Mouse (Mus musculus): ENCODE data around the gene Mms19.

Mms19 gene

GRCm38 (mm10) chr19:41998770-41999548 is 18.0 kb upstream of the Mms19 start:
- DNase-seq (ENCODE audit: low read depth): peak; percentile 67

- DNase-seq (ENCODE audit: low read depth): no peak
These were observed 16.1 kb upstream of the Mms19 start for GRCm38 (mm10) chr19:41997090-41997489.

DNA sequence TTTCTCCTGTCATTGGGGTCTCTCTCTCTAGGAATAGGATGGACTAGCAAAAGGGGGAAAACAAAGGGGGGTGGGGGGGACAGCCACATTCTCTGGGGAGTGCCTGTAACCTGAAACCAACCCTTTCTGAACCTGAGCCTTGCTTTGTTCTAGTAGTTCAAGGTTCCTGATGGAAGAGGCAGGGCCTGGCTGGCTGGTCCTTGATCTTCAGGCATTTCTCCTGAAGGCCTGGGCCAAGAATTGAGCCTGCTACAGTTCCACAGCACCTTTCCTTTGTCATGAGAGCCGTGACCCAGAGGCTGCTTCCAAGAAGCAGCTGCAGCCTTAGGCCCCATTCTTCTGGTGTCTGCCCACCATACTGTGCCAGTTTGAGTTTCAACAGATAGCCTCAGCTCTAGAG is 14.5 kb upstream of the Mms19 start:
- DNase-seq (ENCODE audit: low read depth): no peak

- DNase-seq (ENCODE audit: low read depth): no peak
These were observed 13.1 kb upstream of the Mms19 start for GRCm38 (mm10) chr19:41994023-41994422.

- DNase-seq (ENCODE audit: low read depth): peak; percentile 98
These were observed 12.5 kb upstream of the Mms19 start for GRCm38 (mm10) chr19:41993484-41993883.

GRCm38 (mm10) chr19:41992971-41993370 is 12.0 kb upstream of the Mms19 start:
- no peak for DNase-seq (ENCODE audit: low read depth)

DNA sequence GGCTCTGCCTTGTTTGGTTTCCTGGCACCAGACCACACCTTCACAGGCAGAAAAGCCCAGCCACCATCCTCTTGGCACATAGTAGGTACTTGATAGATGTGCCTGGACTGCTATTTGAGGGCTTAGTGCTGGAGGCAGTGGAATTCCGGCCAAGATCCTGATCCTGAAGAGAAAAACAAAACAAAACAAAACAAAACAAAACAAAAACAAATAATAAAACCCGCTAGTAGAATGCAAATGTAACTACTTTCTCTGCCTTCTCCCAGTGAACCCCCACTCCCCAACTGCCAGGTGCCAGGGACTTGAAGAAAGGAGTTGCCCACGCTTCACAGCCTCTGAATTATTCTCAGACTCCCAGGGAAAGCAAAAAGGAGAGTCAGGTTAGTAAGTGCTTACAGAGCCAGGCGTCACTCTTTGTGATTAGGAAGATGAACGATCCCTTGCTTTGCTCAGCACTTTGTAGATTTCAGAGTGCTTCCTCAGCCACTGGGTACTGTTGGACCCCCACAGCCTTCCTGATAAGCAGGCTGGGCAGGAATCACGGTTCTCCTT is 11.0 kb upstream of the Mms19 start:
- DNase-seq (ENCODE audit: low read depth): no peak

DNA sequence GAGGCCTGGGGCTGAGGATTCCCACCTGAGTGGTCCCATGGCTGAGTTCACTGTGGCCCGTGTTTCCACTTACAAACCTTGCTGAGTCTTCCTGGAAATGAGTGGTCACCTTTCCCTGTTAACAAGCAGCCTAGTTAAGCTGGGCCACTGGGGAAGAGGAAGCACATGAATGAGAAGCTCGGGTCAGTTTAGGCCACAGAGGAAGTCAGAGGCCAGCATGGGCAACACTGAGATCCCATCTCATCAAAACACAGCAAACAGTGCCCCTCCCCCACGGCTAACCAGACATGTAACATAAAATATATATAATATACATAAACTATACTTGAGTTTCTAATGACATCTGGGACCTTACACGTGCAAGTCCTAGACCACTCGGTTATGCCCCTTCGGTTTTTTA is 8.9 kb upstream of the Mms19 start:
- DNase-seq (ENCODE audit: low read depth): no peak

- no peak for DNase-seq (ENCODE audit: low read depth)
These were observed 6.2 kb upstream of the Mms19 start for GRCm38 (mm10) chr19:41987206-41987605.

DNA sequence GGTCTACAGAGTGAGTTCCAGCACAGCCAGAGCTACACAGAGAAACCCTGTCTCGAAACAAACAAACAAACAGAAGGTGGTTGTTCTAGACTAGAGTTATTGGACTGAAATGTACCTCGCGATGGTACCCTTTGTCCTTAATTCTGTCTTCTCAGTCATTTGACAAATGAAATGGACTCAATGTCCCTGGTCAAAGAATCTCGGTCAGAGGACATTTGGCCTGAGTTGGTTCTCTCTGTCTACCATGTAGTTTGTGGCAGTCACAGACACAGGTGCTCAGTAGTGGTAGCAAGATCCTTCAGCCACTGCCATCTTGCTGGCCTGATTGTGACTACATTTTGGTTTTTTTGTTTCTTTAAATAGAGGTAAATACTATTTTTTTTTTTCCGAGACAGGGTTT is 5.0 kb upstream of the Mms19 start:
- no peak for DNase-seq (ENCODE audit: low read depth)

- DNase-seq (ENCODE audit: low read depth): peak; percentile 53
These were observed 1.8 kb upstream of the Mms19 start for GRCm38 (mm10) chr19:41982791-41983150.

- DNase-seq (ENCODE audit: low read depth): peak; percentile 61
These were observed 1.2 kb upstream of the Mms19 start for GRCm38 (mm10) chr19:41981931-41982790.

DNA sequence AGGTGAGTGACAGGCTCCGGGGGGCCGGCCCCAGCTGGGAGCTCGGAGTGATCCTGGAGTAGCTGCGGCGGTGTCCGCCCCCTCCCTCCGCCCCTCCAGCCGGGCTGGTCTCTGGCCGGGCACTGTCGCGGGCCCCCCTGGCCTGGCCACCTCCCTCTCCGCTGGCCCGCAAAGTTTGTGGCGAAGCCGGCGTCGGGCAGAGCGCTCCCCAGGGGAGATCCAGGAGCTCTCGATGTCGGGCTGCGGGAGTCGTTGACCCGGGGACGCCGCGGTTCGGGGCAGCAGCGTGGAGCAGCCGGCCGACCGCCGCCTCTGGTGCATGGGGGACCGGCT is 604 bp upstream of the Mms19 start, which contains the start of gene Ubtd1:
TSS of gene Ubtd1 (plus strand) at position 169 of the 333 bp plus-strand sequence.
- DNase-seq (ENCODE audit: low read depth): no peak

- DNase-seq (ENCODE audit: low read depth): peak; percentile 69
These were observed 537 bp downstream of the Mms19 start for GRCm38 (mm10) chr19:41980422-41980818.

DNA sequence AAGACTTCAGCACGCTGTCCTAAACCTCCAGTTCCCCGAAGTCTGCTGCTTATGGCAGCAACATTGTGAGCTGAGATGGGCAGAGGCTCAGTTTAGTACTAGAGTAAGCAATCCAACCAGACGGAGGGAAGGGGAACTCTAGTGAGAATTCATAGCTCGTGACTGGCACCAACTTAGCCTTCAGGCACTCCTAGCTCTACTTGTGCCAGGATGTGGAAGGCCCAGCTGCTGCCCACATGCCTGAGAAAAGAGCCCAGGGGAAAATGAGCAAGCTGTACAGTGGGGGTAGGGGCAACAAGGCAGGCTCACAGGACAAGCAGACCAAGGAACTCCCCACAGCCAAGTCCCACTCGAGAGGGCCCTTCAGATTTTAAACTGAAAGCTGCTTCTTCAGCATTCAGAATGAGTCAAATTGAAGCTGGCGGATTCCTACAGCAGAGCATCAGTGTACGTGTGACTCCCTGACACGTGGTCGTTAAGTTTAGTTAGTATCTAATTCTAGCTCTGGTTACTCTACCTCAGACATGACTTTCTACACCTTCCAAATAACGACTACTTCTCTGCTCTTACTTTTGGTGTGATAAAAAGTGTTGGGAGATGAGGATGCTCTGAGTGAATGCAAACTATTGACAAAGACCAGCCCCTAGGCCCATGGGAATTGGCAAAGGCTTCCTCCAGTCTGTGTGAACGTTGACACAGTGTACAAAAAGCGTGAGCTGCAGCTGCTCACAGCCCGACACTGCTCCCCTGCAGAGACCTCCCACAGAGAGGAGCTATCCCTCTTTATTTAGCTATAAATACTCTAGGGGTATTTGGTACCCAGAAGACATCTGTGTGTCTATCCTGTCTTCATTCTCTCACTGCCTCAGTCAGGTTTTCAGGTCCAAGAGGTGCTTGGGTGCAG is 6.8 kb downstream of the Mms19 start:
- no peak for DNase-seq (ENCODE audit: low read depth)

DNA sequence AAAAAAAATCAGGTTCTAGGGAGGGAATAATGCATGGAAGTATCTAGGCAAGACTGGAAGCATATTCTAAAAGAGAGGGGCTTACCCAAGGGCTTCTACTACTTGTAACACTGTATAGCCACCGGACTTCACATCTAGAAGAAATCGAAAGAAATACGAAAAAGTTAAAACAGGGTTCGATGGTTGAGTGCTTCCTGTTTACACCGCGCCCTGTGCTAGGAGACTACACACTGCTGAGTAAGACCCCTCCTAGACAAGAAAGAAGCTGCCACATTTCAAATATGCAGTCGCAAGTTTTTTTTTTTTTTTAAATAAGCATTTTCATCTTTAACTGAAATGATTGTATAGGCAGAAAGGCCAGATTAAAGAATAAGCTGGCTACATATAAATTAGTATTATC is 11.3 kb downstream of the Mms19 start:
- no peak for DNase-seq (ENCODE audit: low read depth)

DNA sequence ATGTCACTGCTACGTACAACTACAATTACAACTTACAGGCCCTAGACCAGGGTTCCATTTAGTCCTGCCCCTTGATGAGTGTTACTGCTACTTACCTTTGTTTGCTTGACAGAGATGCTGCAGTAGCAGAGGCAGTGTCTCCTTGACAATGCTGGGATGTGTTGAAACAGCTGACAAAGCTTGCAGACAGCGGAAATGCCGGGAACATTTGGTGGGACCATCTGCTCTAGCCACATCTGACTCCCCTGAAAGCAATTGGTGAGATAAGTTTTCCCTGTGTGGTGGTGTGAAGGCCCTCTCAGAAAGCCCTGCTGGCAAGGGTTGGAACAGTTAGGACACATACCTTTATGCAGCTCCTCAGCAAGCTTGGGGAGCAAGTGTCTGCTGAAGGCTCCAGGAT is 27.4 kb downstream of the Mms19 start:
- no peak for DNase-seq (ENCODE audit: low read depth)

DNA sequence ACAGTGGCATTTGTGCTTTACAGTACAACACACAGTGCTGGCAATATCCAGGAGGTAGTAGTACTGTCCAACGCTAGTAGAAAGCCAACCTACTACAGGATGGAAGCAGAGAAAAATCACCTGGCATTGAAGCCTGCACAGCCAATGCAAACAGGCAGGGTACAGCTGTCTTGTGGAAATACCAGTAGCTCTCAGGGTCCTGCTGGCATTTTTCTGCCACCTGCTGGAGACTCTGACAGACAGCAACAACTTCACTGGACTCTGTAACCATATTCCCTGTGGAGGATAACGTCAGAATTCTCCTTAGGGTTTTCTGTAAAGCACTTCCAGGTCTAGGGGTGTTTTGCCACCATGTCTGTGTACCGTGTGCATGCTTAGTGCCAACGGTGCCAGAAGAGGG is 28.7 kb downstream of the Mms19 start:
- peak; percentile 60 for DNase-seq (ENCODE audit: low read depth)

DNA sequence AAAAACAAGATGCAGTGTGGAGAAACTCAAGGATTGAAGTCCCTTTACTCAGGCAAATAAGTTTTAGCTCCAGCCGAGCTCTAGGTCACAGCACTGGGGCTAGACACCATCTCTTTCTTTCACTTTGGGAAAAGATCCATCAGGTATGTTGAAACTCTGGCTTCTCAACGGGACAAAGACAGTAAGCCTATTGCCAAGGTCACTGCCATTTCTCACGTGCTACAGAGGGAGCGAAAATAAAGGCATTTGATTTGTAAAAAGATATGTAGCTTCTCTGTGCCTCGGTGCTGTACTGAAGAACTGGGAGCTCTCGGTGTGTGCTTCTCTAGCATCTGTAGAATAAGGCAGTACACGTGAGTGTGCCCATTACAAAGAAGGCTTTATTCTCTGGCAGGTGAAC is 37.1 kb downstream of the Mms19 start:
- no peak for DNase-seq (ENCODE audit: low read depth)

DNA sequence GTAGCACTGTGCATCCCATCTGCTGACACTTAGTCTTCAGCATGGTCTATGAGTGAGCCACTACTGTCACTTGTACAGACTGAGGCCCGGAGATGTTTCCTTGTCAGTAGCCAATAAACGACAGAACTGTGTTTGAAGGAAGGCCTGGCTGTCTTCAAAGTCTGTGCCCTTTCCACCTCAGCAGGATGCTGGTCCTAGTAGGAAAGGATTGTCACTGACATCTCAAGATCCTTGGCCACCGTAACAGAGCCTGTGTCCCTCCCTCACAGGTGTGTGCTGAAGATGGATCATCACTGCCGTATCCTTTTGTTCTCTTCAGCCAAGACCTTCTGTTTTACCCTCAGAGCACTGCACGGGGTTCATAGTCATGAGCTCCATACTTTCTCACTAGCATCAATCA is 42.4 kb downstream of the Mms19 start:
- DNase-seq (ENCODE audit: low read depth): no peak

DNA sequence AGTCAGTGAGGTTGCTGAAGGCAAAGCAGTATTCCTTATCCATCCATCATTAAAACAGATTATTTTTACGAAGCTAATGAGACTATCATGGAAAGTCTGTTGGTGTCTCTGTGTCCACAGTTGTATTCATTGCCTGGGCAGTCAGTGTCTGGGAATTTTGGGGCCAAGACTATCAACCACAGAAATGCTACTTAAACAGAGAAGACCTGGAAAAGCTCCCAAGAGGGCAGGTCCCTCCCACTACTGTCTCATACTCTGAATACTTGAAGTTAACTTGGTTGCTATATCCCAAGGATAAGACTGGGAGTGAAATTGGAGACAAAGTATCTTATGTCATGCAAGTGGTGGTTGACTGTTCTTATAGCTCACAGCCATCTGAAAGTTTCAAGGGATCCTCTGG is 45.0 kb downstream of the Mms19 start:
- peak; percentile 54 for DNase-seq (ENCODE audit: low read depth)

DNA sequence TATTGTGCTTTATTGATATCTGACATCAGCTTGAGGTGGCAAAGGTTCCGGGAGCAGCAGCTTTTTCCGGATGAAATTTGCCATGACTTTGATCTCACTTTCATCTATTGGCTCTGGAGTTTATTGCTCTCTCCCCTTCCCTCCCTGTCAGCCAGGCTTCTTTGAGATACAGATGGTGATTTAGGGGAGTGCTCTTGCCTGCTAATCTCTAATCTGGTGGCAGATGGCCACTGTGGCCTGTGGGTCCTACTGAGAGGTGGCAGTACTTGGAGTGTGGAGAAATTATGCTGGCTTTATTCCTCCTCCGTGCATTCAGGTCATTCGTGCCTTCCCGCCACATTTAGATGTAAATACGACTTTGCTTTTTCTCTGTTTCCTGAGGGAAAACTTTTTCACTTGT is 46.8 kb downstream of the Mms19 start:
- DNase-seq (ENCODE audit: low read depth): no peak
